Mouse (Mus musculus) stomach, postnatal 0 days (tissue): Measurements from ENCODE around the gene Gm49318.

Source experiments
- CTCF ChIP-seq: IDR thresholded peaks from 2 replicates; pipeline ENCODE4 v1.5.1; 2016; ENCODE audit warnings: antibody characterized with exemption, low read depth, mild to moderate bottlenecking, moderate library complexity
- EP300 ChIP-seq: optimal IDR thresholded peaks from 2 replicates; pipeline ENCODE3; 2016; ENCODE audit warnings: antibody characterized with exemption

DNA sequence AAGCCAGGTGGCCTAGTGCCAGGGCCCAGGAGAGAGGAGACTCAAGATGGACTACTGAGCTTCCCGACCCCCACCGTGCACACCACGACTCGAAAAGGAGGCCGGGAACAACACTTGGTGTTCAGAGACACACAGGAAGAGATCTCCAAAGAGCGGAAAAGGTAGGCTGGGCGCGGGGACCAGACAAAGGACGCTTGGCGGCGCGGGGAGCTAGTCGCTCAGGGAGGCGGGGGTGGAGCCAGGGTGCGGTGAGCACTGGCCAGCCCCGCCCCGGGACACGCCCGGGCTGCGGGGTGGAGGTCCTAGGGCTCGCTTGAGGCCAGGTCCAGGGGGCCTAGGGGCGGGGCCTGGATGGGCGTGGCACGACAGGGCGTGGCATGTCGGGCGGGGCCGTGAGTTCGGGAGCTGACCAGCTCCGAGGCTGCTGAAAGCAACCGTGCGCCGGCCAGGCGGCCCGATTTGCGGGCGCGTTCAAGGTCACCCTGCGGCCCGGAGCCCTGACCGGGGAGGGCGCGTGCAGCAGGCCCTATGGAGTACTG, 20.6 kb downstream of the Gm49318 start:
- TF ChIP-seq CTCF (no peak), EP300 (no peak)
